Mouse (Mus musculus) thymus, adult 2 months (tissue): ENCODE measurements around the gene 9230102O04Rik. TPM values are rescaled to one million over a fixed set of nuclear protein-coding genes. Genes with fewer than 3 reads are reported as not detected.

Experiments used
- DNase-seq: peaks from one replicate; pipeline ENCODE4 v3.0.0; 2021
- H3K27ac ChIP-seq: fragments of 200-500 bp; 2 replicates; pipeline ENCODE4 v1.5.1; 2012; ENCODE audit warnings: low read length, control low read depth; ENCODE audit not compliant: control insufficient read depth, insufficient read depth
- H3K27me3 ChIP-seq: fragments of 200-500 bp; 2 replicates; pipeline ENCODE4 v1.6.1; 2012; ENCODE audit warnings: mild to moderate bottlenecking, low read length, moderate library complexity, mixed read lengths; ENCODE audit not compliant: control insufficient read depth, insufficient read depth
- H3K36me3 ChIP-seq: fragments of 200-500 bp; 2 replicates; pipeline ENCODE4 v1.6.1; 2012; ENCODE audit warnings: mild to moderate bottlenecking, low read length, moderate library complexity; ENCODE audit not compliant: control insufficient read depth, insufficient read depth
- H3K4me1 ChIP-seq: fragments of 200-500 bp; replicated peaks from 2 replicates; pipeline ENCODE4 v1.6.1; 2012; ENCODE audit warnings: low read length; ENCODE audit not compliant: control insufficient read depth, insufficient read depth
- H3K4me3 ChIP-seq: fragments of 200-500 bp; 2 replicates; pipeline ENCODE4 v1.5.1; 2012; ENCODE audit warnings: mild to moderate bottlenecking, low read length, control low read depth, moderate library complexity; ENCODE audit not compliant: control insufficient read depth, insufficient read depth
- CTCF ChIP-seq: fragments of 200-500 bp; IDR thresholded peaks from 2 replicates; pipeline ENCODE4 v1.5.1; 2012; ENCODE audit warnings: mild to moderate bottlenecking, control low read depth, low read length, moderate library complexity, borderline replicate concordance; ENCODE audit not compliant: control insufficient read depth, poor library complexity, insufficient read depth; ENCODE audit errors: extremely low read depth
- POLR2A ChIP-seq: fragments of 200-500 bp; IDR thresholded peaks from 2 replicates; pipeline ENCODE4 v1.6.1; 2012; ENCODE audit warnings: mild to moderate bottlenecking, low read length, control low read depth, moderate library complexity; ENCODE audit not compliant: control insufficient read depth, poor library complexity, insufficient read depth; ENCODE audit errors: extremely low read depth
- WGBS: fragments of 180-500 bp; shearing (Covaris S2); methylation state at CpG from one replicate; pipeline ENCODE4 v1.1.7; 2018; 5-methylcytosine and 5-hydroxymethylcytosine counted together
- polyA plus RNA-seq: library from polyadenylated mRNA; depleted of rRNA; stranded (reverse); fragments of >200 nt; gene quantifications from 2 replicates; pipeline ENCODE4 v1.2.3, GENCODE M21; 2012

The 9230102O04Rik gene
- polyA plus RNA-seq, 1 experiment: not detected

DNA sequence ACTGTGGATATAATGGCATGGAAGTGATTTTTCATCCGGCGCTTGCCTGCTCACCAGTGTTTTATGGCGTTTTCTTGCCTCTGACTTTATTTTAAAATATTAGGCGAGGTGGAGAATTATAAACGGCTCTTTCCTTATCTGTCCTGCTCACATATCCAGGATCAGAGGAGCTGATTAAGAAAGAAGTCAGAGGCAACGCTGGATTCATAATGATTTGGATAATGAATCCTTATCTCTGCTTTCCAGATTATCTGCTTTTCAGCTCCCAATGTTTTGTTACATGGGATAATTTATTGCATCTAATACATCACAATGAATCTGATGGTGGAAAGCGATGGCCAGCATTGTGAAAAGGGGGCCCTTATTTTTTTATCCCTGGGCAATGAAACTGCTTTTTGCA, 3.2 kb upstream of the 9230102O04Rik start:
- Histone ChIP-seq H3K36me3 (no peaks in the 10 kb centered on the region), H3K27me3 (peaks cover 46% of the 10 kb centered on the region), H3K4me3 (no peak overlapping the region), H3K27ac (no peak overlapping the region), H3K4me1 (peaks cover 19% of the 10 kb centered on the region)
- DNase-seq: no peak
- 22% methylated on average over 7 of the region's 7 CpGs for whole genome bisulfite sequencing
- no peak for TF ChIP-seq CTCF
- no peak for TF ChIP-seq POLR2A

DNA sequence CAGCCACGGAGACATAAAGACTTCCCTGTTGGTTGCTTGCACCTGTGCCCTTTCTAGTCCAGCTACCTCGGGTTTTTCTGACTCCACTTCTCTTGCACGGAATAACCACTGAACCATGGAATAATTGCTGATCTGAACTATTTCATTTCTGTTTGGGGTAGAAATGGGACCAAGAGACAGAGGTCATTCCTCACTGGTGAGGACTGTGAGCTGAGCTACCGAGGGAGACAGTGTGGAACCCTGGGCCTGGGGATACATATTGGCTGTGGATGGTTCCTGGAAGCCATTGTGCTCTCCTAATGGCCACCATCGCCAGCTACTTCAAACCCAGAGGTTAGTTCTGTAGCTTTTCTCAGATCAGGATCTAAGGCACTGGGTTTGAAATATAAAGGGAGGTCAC, 1.6 kb upstream of the 9230102O04Rik start:
- no peaks in the 10 kb centered on the region for H3K36me3 ChIP-seq
- TF ChIP-seq POLR2A (no peak), CTCF (no peak)
- 14% methylated on average over 5 of the region's 5 CpGs for WGBS
- no peak overlapping the region for H3K4me3 ChIP-seq
- H3K27ac ChIP-seq: no peak overlapping the region
- peaks cover 42% of the 10 kb centered on the region for H3K27me3 ChIP-seq
- H3K4me1 ChIP-seq: peaks cover 21% of the 10 kb centered on the region
- DNase-seq: no peak

DNA sequence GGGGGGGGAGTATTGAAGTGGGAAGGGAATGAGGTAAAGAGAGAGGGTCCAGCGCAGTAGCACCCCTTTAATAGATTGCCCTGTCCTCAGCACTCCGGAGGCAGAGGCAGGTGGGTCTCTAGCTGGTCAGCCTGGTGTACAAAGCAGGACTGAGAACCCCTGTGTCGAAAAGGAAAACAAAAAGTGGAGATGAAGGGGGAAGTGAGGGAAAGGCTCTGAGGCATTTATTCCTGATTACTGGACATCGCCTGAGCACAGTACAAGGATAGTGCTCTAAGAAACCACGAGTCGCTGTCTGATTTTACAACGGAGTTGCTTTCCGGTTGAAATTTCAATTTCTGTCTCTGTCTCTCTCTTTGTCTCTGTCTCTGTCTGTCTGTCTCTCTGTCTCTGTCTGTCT, 911 bp upstream of the 9230102O04Rik start:
- Histone ChIP-seq H3K4me3 (no peak overlapping the region), H3K27me3 (peaks cover 39% of the 10 kb centered on the region)

DNA sequence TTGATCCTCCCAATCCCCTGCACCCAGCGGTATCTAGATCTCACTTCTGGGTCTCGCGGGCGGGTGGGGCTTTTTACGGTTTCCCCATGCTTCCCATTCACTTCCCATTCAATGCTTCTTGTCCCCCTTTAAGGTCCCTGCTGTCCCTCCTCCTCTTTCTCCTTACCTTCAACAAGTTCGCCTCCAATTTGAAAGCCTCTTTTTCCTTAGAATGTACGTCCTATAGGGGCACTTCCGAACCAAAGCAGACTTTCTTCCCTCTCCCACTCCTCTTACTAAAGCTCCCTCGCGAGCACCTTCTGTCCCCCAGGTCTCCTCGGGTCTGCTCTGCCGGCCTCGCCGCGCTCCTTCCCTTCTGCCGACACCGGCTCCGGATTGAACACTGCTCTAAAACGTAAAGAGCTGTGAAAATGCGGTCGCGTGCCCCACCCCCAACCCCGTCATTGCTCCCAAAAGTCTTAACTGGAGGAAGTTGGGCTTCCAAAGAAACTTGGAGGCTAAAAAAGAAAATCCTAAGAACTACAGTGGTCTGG, 377 bp upstream of the 9230102O04Rik start, which contains the start of gene Gata3:
Gata3 (minus strand) TSS at position 384 of the 533 bp plus-strand sequence.
- peak; percentile 35 for DNase-seq
- 3% methylated on average over 23 of the region's 23 CpGs for WGBS
- Histone ChIP-seq H3K4me1 (peaks cover 18% of the 10 kb centered on the region), H3K27ac (no peak within 1 kb of the TSS), H3K27me3 (peaks cover 35% of the 10 kb centered on the region), H3K36me3 (no peaks in the 10 kb centered on the region), H3K4me3 (peak within 1 kb of the TSS; percentile 61)
- TF ChIP-seq CTCF (no peak), POLR2A (no peak)

More for the DNA sequence above, 911 bp upstream of the 9230102O04Rik start:
- H3K27ac ChIP-seq: no peak overlapping the region
- no peak for DNase-seq
- no peaks in the 10 kb centered on the region for H3K36me3 ChIP-seq
- TF ChIP-seq CTCF (no peak), POLR2A (no peak)
- 6% methylated on average over 8 of the region's 8 CpGs for WGBS
- peaks cover 18% of the 10 kb centered on the region for H3K4me1 ChIP-seq

DNA sequence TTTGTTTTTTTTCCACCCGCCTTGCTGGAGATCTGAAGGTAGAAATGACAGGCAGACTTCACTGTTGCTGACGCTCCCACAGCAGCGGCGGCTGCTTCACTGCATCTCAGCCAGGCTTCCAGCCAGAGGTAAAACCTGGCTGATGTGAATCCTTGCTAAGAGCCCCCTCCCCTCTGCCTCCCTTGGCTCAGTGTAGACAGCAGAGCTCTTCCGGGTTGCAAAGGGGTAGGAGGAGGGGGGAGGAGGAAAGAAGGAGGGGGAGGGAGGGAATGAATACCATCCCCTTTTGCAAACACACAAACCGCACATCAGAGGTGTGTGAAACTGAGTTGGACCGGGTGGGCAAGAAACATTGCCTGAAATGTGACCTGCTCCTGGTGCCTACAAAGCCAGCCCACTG, 1.7 kb downstream of the 9230102O04Rik start:
- Histone ChIP-seq H3K4me3 (no peak overlapping the region), H3K27ac (no peak overlapping the region), H3K4me1 (peaks cover 32% of the 10 kb centered on the region), H3K27me3 (peaks cover 46% of the 10 kb centered on the region), H3K36me3 (no peaks in the 10 kb centered on the region)
- WGBS: 8% methylated on average over 7 of the region's 7 CpGs
- TF ChIP-seq CTCF (no peak), POLR2A (no peak)
- no peak for DNase-seq

GRCm38 (mm10) chr2:9886921-9887610, 2.3 kb downstream of the 9230102O04Rik start:
- TF ChIP-seq CTCF (no peak), POLR2A (no peak)
- Histone ChIP-seq H3K4me3 (no peak overlapping the region), H3K4me1 (peaks cover 38% of the 10 kb centered on the region), H3K36me3 (no peaks in the 10 kb centered on the region), H3K27ac (no peak overlapping the region), H3K27me3 (peaks cover 51% of the 10 kb centered on the region)
- DNase-seq: no peak
- WGBS: 48% methylated on average over 7 of the region's 7 CpGs

- TF ChIP-seq CTCF (no peak), POLR2A (no peak)
- 83% methylated on average over 3 of the region's 3 CpGs for WGBS
- peaks cover 47% of the 10 kb centered on the region for H3K4me1 ChIP-seq
- no peaks in the 10 kb centered on the region for H3K36me3 ChIP-seq
- no peak overlapping the region for H3K4me3 ChIP-seq
- no peak for DNase-seq
- peaks cover 60% of the 10 kb centered on the region for H3K27me3 ChIP-seq
- H3K27ac ChIP-seq: no peak overlapping the region
These were observed 3.3 kb downstream of the 9230102O04Rik start for GRCm38 (mm10) chr2:9886031-9886430.
